Mouse (Mus musculus) cerebellum, postnatal 36 days (tissue): ENCODE data around the gene Serpina3b.
"Not testable (repeated sequence)": the region's sequence is repeated elsewhere in the genome, so short reads cannot be mapped to it uniquely, and the experiment has no call there.

Experiments
- DNase-seq, 2 experiments: peaks; one replicate each; pipeline ENCODE4 v3.0.0; 2021 to 2022; ENCODE audit warnings: mixed read lengths in 2 of 2

Serpina3b gene

GRCm38 (mm10) chr12:104127696-104128095, at the start of gene Serpina3b:
Gene Serpina3b, plus strand, starts transcription at chr12:104127996.
- DNase-seq, result no peak

GRCm38 (mm10) chr12:104090119-104090518, 37.7 kb upstream of the Serpina3b start:
- no peak for DNase-seq

- no peak for DNase-seq
Observed at GRCm38 (mm10) chr12:104091303-104091702, 36.5 kb upstream of the Serpina3b start.

DNA sequence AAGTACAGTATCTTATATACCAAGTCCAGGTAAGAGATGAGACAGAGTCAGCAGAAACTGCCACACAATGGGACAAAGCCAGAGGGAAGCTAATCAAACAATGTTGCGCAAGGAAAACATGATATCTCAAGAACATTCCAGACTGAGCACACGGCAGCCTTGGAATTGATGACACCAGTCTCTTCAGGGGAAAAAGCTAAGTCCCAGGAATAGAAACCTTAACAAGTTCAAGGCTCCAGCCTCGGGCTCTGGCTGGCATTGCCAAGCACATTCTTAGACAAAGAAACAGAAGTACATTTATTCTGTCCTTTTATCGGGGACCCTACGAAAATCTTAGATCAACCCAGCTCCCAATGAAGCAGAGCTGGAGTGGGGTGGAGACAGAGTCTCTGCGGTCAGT, 27.0 kb upstream of the Serpina3b start, which contains the start of gene Serpina5:
Gene Serpina5, plus strand, starts transcription at position 346 of the 400 bp plus-strand sequence.
- DNase-seq, result no peak

GRCm38 (mm10) chr12:104105847-104106246, 21.9 kb upstream of the Serpina3b start:
- no peak for DNase-seq

DNA sequence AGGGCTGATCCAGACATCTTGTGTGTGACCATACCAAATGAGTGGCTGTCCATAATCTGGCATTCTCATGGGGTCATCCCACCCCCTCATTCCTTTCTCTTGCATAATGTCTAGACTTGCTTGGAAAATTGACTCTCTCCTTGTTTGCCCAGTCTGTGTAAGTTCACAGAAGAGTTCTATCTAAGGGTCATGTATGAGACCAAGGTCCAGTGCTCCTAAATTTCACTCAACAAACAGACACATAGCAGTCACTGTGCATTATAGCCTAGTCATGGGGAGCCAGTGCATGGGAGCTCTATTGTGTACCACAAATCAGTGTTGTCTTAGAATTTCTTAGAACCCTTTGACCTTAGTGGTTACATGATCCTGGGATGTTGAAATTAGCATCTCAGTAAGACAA, 20.9 kb upstream of the Serpina3b start:
- no peak for DNase-seq

DNA sequence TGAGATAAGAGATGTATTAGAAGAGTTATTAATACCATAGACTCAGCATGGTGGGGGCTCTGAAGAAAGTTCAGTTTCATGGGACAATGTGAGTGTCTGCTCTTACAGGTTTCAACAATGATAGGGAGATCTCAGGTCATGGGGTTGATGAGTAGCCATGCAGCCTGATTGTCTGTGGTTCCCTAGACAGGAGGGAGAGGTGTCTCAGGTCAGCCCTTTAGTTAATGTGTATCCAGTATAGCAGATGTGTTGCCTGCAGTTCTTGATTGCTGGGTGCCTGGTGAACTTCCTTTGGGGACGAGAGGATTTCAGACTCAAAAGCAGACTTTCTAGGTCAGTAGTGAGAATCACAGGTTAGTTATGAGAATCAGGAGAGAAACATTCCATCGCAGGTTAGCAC, 19.3 kb upstream of the Serpina3b start:
- DNase-seq, result no peak

DNA sequence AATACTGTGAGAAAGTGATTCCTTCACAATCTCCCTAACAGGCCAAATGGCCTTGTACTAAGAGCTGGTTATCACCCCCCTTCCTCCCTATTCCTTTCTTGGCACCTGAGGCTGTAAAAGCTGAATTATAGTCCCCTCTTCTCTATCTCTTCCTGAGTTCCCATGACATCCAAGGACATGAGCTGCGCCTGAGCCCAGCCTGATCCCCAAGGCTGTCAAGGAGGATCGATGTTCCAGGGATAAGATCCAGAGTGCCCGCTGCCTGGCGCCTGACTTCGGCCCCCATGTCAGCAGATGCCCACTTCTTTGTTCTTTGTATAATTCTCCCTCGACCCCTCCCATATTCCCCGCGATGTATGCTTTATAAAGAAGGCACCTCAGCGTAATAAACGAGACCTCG, 15.5 kb upstream of the Serpina3b start, which contains the start of gene Serpina3a:
Gene Serpina3a, plus strand, starts transcription at position 392 of the 400 bp plus-strand sequence.
- DNase-seq, result not testable (repeated sequence)

DNA sequence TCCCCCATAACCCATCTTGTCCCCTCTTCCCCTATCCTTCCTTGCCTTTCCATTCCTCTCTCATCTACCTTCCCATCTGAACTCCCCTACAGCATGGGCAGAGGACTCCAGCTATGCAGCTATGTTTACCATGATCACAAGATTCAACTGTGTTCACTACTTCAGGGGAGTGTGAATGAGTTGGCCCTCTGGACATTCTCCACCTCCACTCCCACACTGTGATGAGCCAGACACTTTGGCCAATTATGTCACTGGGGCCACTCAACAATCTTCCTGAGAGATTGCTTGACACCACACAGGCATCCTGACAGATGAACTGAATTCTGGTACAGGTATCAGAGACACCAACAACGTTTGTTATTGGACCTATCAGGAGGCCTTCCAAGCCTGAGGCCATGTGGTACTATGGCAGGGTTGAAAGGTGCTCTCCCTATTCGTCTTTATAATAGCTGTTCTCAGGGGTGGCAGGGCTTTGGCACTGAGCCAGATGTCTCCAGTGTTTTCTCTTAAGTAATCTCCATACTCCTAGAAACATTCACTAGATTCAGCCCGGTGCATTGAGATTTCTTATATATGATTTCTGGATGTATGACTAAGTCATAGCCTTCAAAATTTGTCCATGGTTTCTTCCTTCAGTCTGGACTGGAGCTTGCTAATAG, 12.7 kb upstream of the Serpina3b start:
- DNase-seq, result no peak

DNA sequence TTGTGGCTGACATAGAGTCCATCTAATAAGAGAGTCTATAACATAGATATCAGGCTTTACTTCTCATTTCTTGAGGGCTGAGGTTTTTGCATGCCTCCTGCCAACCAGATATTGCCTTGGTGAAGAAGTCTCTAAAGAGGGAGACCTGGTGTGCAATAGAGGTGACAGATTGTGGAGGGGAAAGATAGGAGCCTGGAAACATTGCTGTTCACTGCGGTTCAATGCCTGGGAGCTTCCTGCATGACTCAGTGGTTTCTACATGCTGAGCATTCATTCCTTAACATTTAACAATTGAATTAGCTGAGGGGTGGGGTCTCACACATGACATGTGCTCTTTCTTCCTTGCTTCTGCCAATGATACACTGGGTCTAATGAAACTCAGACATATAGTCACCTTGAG, 4.7 kb upstream of the Serpina3b start:
- DNase-seq, result no peak

GRCm38 (mm10) chr12:104123996-104124395, 3.8 kb upstream of the Serpina3b start:
- no peak for DNase-seq

GRCm38 (mm10) chr12:104125021-104125560, 2.7 kb upstream of the Serpina3b start:
- no peak for DNase-seq

- DNase-seq, result no peak
Observed at GRCm38 (mm10) chr12:104131041-104131440, 3.2 kb downstream of the Serpina3b start.

GRCm38 (mm10) chr12:104138216-104138615, 10.4 kb downstream of the Serpina3b start:
- no peak for DNase-seq

DNA sequence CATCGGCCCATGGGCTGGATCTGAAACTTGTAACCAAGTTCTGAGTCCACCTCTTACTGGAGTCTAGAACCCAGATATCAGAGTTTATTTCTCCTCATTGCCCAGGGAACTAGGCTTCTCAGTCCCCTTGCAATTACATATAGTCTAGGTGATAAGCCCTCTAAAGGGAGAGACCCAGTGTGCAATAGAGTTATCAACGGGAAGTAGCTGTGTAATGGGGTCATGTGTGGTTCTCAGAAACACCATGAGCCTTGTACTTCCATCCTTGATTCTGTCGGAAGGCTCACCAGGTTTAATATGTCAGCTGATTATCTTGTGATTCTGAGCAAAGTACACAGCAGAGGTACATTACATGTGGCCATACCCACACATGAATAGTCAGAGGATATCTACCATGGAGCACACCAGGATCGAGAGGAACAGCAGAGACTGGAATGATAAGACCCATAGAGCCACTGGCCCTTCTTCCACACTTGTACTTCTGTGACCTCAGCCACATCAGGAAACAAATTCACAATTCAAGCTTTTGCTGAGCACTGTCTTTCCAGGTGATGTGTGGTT, 12.8 kb downstream of the Serpina3b start:
- DNase-seq, result no peak

DNA sequence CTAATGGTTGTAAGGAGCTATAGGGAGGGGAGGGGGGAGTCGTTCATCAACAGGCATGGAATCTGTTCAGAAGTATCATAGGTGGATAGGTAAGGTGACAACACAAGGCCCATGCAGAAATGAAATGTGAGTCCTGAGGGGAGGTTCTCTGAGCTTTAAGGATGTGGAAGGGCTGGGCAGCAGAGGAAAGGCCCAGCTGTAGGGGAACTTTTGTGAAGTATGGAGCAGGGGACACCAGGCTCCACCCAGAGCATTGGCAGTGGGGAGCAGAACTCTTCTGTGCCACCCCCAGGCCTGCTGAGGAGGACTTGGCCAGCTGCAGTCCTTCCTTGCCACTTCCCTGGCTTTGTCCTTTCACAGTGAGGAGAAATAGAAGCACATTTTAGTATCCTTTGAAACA, 13.7 kb downstream of the Serpina3b start:
- no peak for DNase-seq

- DNase-seq, result no peak
Observed at GRCm38 (mm10) chr12:104142427-104142826, 14.6 kb downstream of the Serpina3b start.

DNA sequence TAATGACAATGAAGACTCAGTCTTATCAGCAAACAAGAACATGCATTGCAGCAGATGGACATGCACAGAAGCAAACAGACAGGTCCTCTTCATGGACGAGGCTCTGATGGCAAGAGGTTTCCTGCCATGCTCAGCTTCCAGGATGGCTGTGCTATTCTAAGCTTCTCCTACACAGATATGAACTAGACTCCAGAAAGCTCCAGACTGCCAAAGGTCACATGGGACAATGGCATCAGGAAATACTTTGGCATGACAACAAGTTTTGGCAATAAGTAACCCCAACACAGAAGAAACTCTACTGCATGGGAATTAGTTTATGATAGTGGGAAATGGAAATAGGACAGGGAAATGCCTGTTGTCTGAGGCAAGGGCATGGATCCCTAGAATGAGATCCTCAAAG, 15.5 kb downstream of the Serpina3b start:
- no peak for DNase-seq

GRCm38 (mm10) chr12:104145571-104145970, 17.8 kb downstream of the Serpina3b start:
- DNase-seq, result no peak

DNA sequence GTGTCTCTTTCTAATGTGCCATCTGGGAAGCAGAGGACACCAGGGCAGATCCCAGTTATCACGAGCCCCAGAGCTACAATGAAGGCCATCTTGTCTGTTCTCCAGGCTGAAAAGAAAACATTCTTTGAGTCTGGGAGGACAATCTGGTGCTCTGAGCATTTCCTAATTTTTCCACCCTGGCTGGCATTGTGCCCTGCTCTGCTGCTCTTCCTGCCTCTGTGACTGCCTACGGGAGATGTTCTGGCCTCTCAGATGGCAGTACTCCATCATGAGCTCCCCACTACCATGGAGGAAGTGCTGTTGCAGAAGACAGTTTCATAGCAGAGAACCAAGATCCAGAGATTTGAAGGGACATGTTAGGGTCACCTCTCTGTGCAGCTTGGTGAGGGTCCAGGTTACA, 24.2 kb downstream of the Serpina3b start:
- DNase-seq, result no peak

DNA sequence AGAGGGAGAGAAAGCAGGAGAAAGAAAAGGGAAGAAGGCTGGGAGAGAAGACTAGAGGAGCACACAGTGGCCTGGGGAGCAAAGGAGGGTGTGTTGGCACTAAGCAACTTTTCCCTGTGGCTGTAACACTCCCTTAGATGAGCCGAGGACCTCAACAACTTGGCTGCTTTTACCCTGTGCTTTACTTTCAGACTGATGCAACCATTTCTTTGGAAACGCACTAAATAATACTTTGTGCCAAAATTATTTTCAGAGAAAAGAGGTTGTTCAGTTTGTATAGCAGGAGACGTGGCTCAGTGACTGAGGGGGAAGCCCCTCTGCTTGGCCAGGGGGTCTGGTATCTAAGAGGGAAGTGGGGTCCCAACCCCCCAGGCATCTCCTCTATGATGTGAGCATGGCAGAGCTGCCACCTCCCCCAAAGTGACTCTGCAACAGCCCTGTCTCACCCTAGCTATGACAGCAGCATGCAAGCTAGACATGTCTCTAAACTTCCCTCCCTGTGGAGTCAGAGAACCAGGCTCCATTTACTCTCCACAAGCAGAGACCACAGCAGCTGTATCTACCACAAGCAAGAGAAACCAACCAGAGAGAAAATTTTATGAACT, 25.3 kb downstream of the Serpina3b start:
- DNase-seq, result no peak

GRCm38 (mm10) chr12:104153656-104154055, 25.9 kb downstream of the Serpina3b start, which contains the start of gene Serpina3c:
Gene Serpina3c, minus strand, starts transcription at chr12:104153870.
- no peak for DNase-seq

- no peak for DNase-seq
Observed at GRCm38 (mm10) chr12:104174747-104175146, 47.0 kb downstream of the Serpina3b start.

- no peak for DNase-seq
Observed at GRCm38 (mm10) chr12:104175636-104176035, 47.8 kb downstream of the Serpina3b start.
